Mouse (Mus musculus) embryonic facial prominence, embryonic 14.5 days (tissue): ENCODE measurements around the gene Acp6. TPM values are rescaled to one million over a fixed set of nuclear protein-coding genes. Genes with fewer than 3 reads are reported as not detected.
A peak's percentile ranks its signal among the peaks of the same experiment; 100 is the strongest.

Experiments
- ATAC-seq: fragments of 200-750 bp; cut with Nextera tagmentation; 2 replicates; pipeline ENCODE4 v1.8.0; 2017; ENCODE audit warnings: low read depth, moderate number of reproducible peaks, moderate TSS enrichment
- DNase-seq: peaks from one replicate; pipeline ENCODE4 v3.0.0-alpha.2; 2015; ENCODE audit warnings: low spot score
- H3K27ac ChIP-seq: fragments of 300-500 bp; sonication (generic); replicated peaks from 2 replicates; pipeline ENCODE4 v1.5.1; 2014; ENCODE audit warnings: low read depth, mild to moderate bottlenecking, low read length, moderate library complexity
- H3K27me3 ChIP-seq: fragments of 300-500 bp; sonication (generic); replicated peaks from 2 replicates; pipeline ENCODE4 v1.6.1; 2014; ENCODE audit warnings: low read length; ENCODE audit not compliant: control insufficient read depth, insufficient read depth
- H3K36me3 ChIP-seq: fragments of 300-500 bp; sonication (generic); 2 replicates; pipeline ENCODE4 v1.6.1; 2014; ENCODE audit warnings: low read length, mixed read lengths; ENCODE audit not compliant: control insufficient read depth, insufficient read depth
- H3K4me1 ChIP-seq: fragments of 300-500 bp; sonication (generic); 2 replicates; pipeline ENCODE4 v1.6.1; 2014; ENCODE audit warnings: antibody characterized with exemption, low read length; ENCODE audit not compliant: control insufficient read depth, insufficient read depth
- H3K4me2 ChIP-seq: fragments of 300-500 bp; sonication (generic); 2 replicates; pipeline ENCODE4 v1.6.1; 2014; ENCODE audit warnings: low read depth, mild to moderate bottlenecking, low read length, moderate library complexity, mixed read lengths
- H3K4me3 ChIP-seq: fragments of 300-500 bp; sonication (generic); 2 replicates; pipeline ENCODE4 v1.5.1; 2014; ENCODE audit warnings: low read depth, mild to moderate bottlenecking, low read length
- H3K9ac ChIP-seq: fragments of 300-500 bp; sonication (generic); 2 replicates; pipeline ENCODE4 v1.6.1; 2014; ENCODE audit warnings: low read depth, mild to moderate bottlenecking, low read length, moderate library complexity, mixed read lengths
- H3K9me3 ChIP-seq: fragments of 300-500 bp; sonication (generic); 2 replicates; pipeline ENCODE4 v1.6.1; 2016; ENCODE audit warnings: low read length; ENCODE audit not compliant: control insufficient read depth
- WGBS: fragments of 180-500 bp; shearing (Covaris S2); extraction: QIAGEN DNeasy Blood & Tissue Kit; methylation state at CpG from one replicate; pipeline ENCODE4 v1.1.7; 2014; 5-methylcytosine and 5-hydroxymethylcytosine counted together
- polyA plus RNA-seq: library from polyadenylated mRNA; unstranded; fragments of >200 nt; fragmentation: Nextera tagmentation; extraction: Ambion mirVana; gene quantifications from 2 replicates; pipeline ENCODE4 v1.2.1, GENCODE M21; 2014

The Acp6 gene
- polyA plus RNA-seq, 1 experiment from 2014 or later: 31.5 TPM

GRCm38 (mm10) chr3:97203880-97204279, 45.3 kb downstream of the Acp6 start:
- Histone ChIP-seq H3K27ac (no peak overlapping the region), H3K36me3 (peaks cover 50% of the 10 kb centered on the region), H3K9ac (no peak overlapping the region), H3K4me1 (no peaks in the 10 kb centered on the region), H3K4me3 (no peak overlapping the region), H3K27me3 (no peaks in the 10 kb centered on the region), H3K4me2 (no peak overlapping the region), H3K9me3 (no peaks in the 10 kb centered on the region)
- ATAC-seq (no peak), DNase-seq (no peak)
- 70% methylated on average over 14 of the region's 14 CpGs for WGBS

GRCm38 (mm10) chr3:97206521-97206920, 47.9 kb downstream of the Acp6 start:
- H3K36me3 ChIP-seq: peaks cover 76% of the 10 kb centered on the region
- no peak overlapping the region for H3K4me3 ChIP-seq
- DNase-seq (no peak), ATAC-seq (no peak)
- no peak overlapping the region for H3K4me2 ChIP-seq
- H3K4me1 ChIP-seq: no peaks in the 10 kb centered on the region
- 77% methylated on average over 3 of the region's 3 CpGs for WGBS
- no peak overlapping the region for H3K27ac ChIP-seq
- H3K9me3 ChIP-seq: no peaks in the 10 kb centered on the region
- no peaks in the 10 kb centered on the region for H3K27me3 ChIP-seq
- no peak overlapping the region for H3K9ac ChIP-seq

GRCm38 (mm10) chr3:97209351-97209750, 50.8 kb downstream of the Acp6 start:
- ATAC-seq: no peak

GRCm38 (mm10) chr3:97211177-97211576, 52.6 kb downstream of the Acp6 start:
- Histone ChIP-seq H3K4me1 (no peaks in the 10 kb centered on the region), H3K27ac (no peak overlapping the region), H3K27me3 (no peaks in the 10 kb centered on the region), H3K9ac (no peak overlapping the region), H3K36me3 (peaks cover 99% of the 10 kb centered on the region), H3K9me3 (no peaks in the 10 kb centered on the region), H3K4me2 (no peak overlapping the region), H3K4me3 (no peak overlapping the region)
- ATAC-seq (no peak), DNase-seq (no peak)
- 77% methylated on average over 5 of the region's 5 CpGs for WGBS

More at GRCm38 (mm10) chr3:97209351-97209750, 50.8 kb downstream of the Acp6 start:
- Histone ChIP-seq H3K4me1 (no peaks in the 10 kb centered on the region), H3K9ac (no peak overlapping the region), H3K4me2 (no peak overlapping the region), H3K27ac (no peak overlapping the region), H3K4me3 (no peak overlapping the region), H3K27me3 (no peaks in the 10 kb centered on the region), H3K36me3 (peaks cover 99% of the 10 kb centered on the region), H3K9me3 (no peaks in the 10 kb centered on the region)
- no peak for DNase-seq
- 92% methylated on average over 9 of the region's 9 CpGs for WGBS

- no peak overlapping the region for H3K9ac ChIP-seq
- H3K9me3 ChIP-seq: no peaks in the 10 kb centered on the region
- no peak overlapping the region for H3K4me3 ChIP-seq
- H3K4me2 ChIP-seq: no peak overlapping the region
- DNase-seq (no peak), ATAC-seq (no peak)
- H3K4me1 ChIP-seq: no peaks in the 10 kb centered on the region
- no peaks in the 10 kb centered on the region for H3K27me3 ChIP-seq
- H3K27ac ChIP-seq: no peak overlapping the region
- WGBS: 87% methylated on average over 10 of the region's 10 CpGs
- peaks cover 95% of the 10 kb centered on the region for H3K36me3 ChIP-seq
These were observed 55.3 kb downstream of the Acp6 start for GRCm38 (mm10) chr3:97213871-97214270.

GRCm38 (mm10) chr3:97214439-97214838, 55.9 kb downstream of the Acp6 start:
- no peak for ATAC-seq
- no peaks in the 10 kb centered on the region for H3K4me1 ChIP-seq
- no peak overlapping the region for H3K4me3 ChIP-seq
- WGBS: 24% methylated on average over 1 of the region's 1 CpGs
- DNase-seq: peak; percentile 68
- peaks cover 95% of the 10 kb centered on the region for H3K36me3 ChIP-seq
- H3K9ac ChIP-seq: no peak overlapping the region
- H3K4me2 ChIP-seq: no peak overlapping the region
- H3K27me3 ChIP-seq: no peaks in the 10 kb centered on the region
- no peak overlapping the region for H3K27ac ChIP-seq
- no peaks in the 10 kb centered on the region for H3K9me3 ChIP-seq

- WGBS: 57% methylated on average over 3 of the region's 3 CpGs
These were observed 56.9 kb downstream of the Acp6 start for GRCm38 (mm10) chr3:97215526-97215925.

GRCm38 (mm10) chr3:97223261-97223660, 64.7 kb downstream of the Acp6 start:
- Histone ChIP-seq H3K4me2 (no peak overlapping the region), H3K9me3 (no peaks in the 10 kb centered on the region), H3K4me3 (no peak overlapping the region), H3K27ac (no peak overlapping the region), H3K4me1 (peaks cover 14% of the 10 kb centered on the region), H3K27me3 (no peaks in the 10 kb centered on the region), H3K36me3 (peaks cover 47% of the 10 kb centered on the region), H3K9ac (no peak overlapping the region)
- ATAC-seq (no peak), DNase-seq (no peak)
- WGBS: 85% methylated on average over 9 of the region's 9 CpGs

More at GRCm38 (mm10) chr3:97215526-97215925, 56.9 kb downstream of the Acp6 start:
- no peak for ATAC-seq
- Histone ChIP-seq H3K27me3 (no peaks in the 10 kb centered on the region), H3K4me3 (no peak overlapping the region), H3K4me2 (no peak overlapping the region), H3K9ac (no peak overlapping the region), H3K27ac (no peak overlapping the region), H3K36me3 (peaks cover 95% of the 10 kb centered on the region), H3K4me1 (no peaks in the 10 kb centered on the region), H3K9me3 (no peaks in the 10 kb centered on the region)
- DNase-seq: no peak

- no peak overlapping the region for H3K4me3 ChIP-seq
- no peaks in the 10 kb centered on the region for H3K9me3 ChIP-seq
- peaks cover 27% of the 10 kb centered on the region for H3K36me3 ChIP-seq
- H3K9ac ChIP-seq: no peak overlapping the region
- H3K27me3 ChIP-seq: no peaks in the 10 kb centered on the region
- WGBS: 67% methylated on average over 5 of the region's 5 CpGs
- H3K27ac ChIP-seq: no peak overlapping the region
- ATAC-seq (no peak), DNase-seq (no peak)
- peak overlapping the region; percentile 66 for H3K4me2 ChIP-seq
- peaks cover 22% of the 10 kb centered on the region for H3K4me1 ChIP-seq
These were observed 66.7 kb downstream of the Acp6 start for GRCm38 (mm10) chr3:97225231-97225630.
